Mouse (Mus musculus) G1E (cell line): ENCODE data around the gene Map2k5.

Experiments used
- CTCF ChIP-seq: IDR thresholded peaks from 2 replicates; pipeline ENCODE4 v1.5.1; 2012; ENCODE audit warnings: low read depth, low read length, inconsistent platforms, mixed read lengths
- GATA1 ChIP-seq: IDR thresholded peaks from 2 replicates; pipeline ENCODE4 v1.6.1; 2012; ENCODE audit warnings: borderline replicate concordance, low read length, inconsistent platforms, mixed read lengths
- POLR2AphosphoS5 ChIP-seq: IDR thresholded peaks from 2 replicates; pipeline ENCODE4 v1.6.1; 2012; ENCODE audit warnings: low read depth, low read length, inconsistent platforms; ENCODE audit not compliant: insufficient replicate concordance
- TAL1 ChIP-seq: conservative IDR thresholded peaks from 2 replicates; pipeline ENCODE4 v1.6.1; 2012; ENCODE audit warnings: low read depth, low read length, inconsistent platforms, mixed read lengths

DNA sequence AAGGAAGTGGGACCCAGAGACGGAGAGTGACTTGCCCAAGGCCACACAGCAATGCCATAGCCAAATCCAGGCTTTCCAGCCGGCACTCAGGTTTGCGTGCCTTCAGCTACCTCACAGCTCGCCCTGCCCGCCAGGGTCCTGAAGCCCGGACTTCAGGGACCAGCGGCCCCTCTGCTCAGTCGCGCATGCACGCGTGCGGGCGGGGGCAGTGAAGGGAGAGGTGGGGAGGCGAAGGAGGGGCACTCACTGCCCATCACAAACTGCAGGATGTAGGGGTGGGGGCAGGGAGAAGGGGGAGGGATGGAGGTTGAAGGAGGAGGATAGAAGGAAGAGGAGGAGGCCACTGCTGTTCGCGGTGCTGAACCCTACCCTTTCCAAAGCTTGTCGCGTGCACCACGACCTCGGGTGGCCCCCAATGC is 230.8 kb downstream of the Map2k5 start:
- no peak for TF ChIP-seq CTCF
- TF ChIP-seq TAL1: no peak
- no peak for TF ChIP-seq GATA1
- no peak for TF ChIP-seq POLR2AphosphoS5
